Comparison of ENCODE assay signal across 9 mouse cellular contexts in genomic region chr9:14379769-14380385, GRCm38 (mm10). TPM values are rescaled to one million over a fixed set of nuclear protein-coding genes. Genes with fewer than 3 reads are reported as not detected.
DNase-seq lines count a peak whose midpoint lies in the region; ATAC-seq and TF ChIP-seq lines count a peak whose summit lies in the region.
"Had no signal": no experiment of that assay in that cellular context is flagged by ENCODE, and none has a peak within 500 bp of the region (broad histone marks: within the 10 kb centered on the region; RNA-seq: fewer than 3 reads in every experiment).

No protein-coding gene starts in this region.

- no peak for ATAC-seq in kidney, embryonic 14.5 days (ENCODE audit: low FRiP score, low TSS enrichment)
- ATAC-seq in midbrain, embryonic 11.5 days (ENCODE audit: low FRiP score) = no peak

- H3K9me3 ChIP-seq in kidney, embryonic 14.5 days (ENCODE audit: control insufficient read depth, low read length) = no peaks in the 10 kb centered on the region
- no peaks in the 10 kb centered on the region for H3K9me3 ChIP-seq in hindbrain, embryonic 10.5 days
- no peaks in the 10 kb centered on the region for H3K9me3 ChIP-seq in midbrain, embryonic 11.5 days (ENCODE audit: control insufficient read depth, low read length)

- H3K27me3 ChIP-seq in kidney, embryonic 14.5 days (ENCODE audit: control insufficient read depth, insufficient read depth, low read length) = no peaks in the 10 kb centered on the region
- peaks cover 20% of the 10 kb centered on the region for H3K27me3 ChIP-seq in hindbrain, embryonic 10.5 days (ENCODE audit: insufficient read depth, poor library complexity, severe bottlenecking)
- no peaks in the 10 kb centered on the region for H3K27me3 ChIP-seq in midbrain, embryonic 11.5 days (ENCODE audit: control insufficient read depth, insufficient read depth, low read length)
- H3K27me3 ChIP-seq: Patski had no signal

- peak overlapping the region; percentile 87 for H3K4me2 ChIP-seq in kidney, embryonic 14.5 days (replicated peaks; ENCODE audit: low read depth, low read length)
- H3K4me2 ChIP-seq in midbrain, embryonic 11.5 days = peak overlapping the region; percentile 92

- H3K9ac ChIP-seq in kidney, embryonic 14.5 days (ENCODE audit: low read depth, low read length) = peak overlapping the region; percentile 72
- H3K9ac ChIP-seq in midbrain, embryonic 11.5 days (ENCODE audit: low read length) = peak overlapping the region; percentile 81

- peak overlapping the region; percentile 71 for H3K4me3 ChIP-seq in kidney, embryonic 14.5 days (ENCODE audit: low read length)
- H3K4me3 ChIP-seq in bone marrow, adult 2 months (replicated peaks; ENCODE audit: control insufficient read depth, low read depth, low read length) = peak overlapping the region; percentile 98
- H3K4me3 ChIP-seq in hindbrain, embryonic 10.5 days = peak overlapping the region; percentile 68
- peak overlapping the region; percentile 63 for H3K4me3 ChIP-seq in midbrain, embryonic 11.5 days (ENCODE audit: low read depth, low read length)

- 26% methylated on average over 8 of the region's 8 CpGs for WGBS in kidney, embryonic 14.5 days
- WGBS in bone marrow, adult 2 months = 37% methylated on average over 8 of the region's 8 CpGs
- 27% methylated on average over 8 of the region's 8 CpGs for WGBS in hindbrain, embryonic 10.5 days
- 19% methylated on average over 8 of the region's 8 CpGs for WGBS in midbrain, embryonic 11.5 days

- DNase-seq in kidney, postnatal 14 days = no peak
- no peak for DNase-seq in hindbrain, embryonic 10.5 days (ENCODE audit: low spot score)
- DNase-seq in midbrain, embryonic 11.5 days (ENCODE audit: low spot score, missing footprints) = peak; percentile 91
- DNase-seq in layer of hippocampus, adult 9-10 months (ENCODE audit: low spot score) = no peak
- no peak for DNase-seq in urinary bladder, postnatal 4 days (ENCODE audit: low spot score in 2 of 2)
- DNase-seq in embryo, embryonic 10.5 days (ENCODE audit: low spot score) = no peak

- no peaks in the 10 kb centered on the region for H3K4me1 ChIP-seq in kidney, embryonic 14.5 days (ENCODE audit: control insufficient read depth, insufficient read depth, low read length)
- H3K4me1 ChIP-seq in bone marrow, adult 2 months (ENCODE audit: control insufficient read depth, insufficient read depth, low read length) = peaks cover 2% of the 10 kb centered on the region; the same call in 1 of the 2 replicates
- peaks cover 20% of the 10 kb centered on the region for H3K4me1 ChIP-seq in hindbrain, embryonic 10.5 days (replicated peaks)
- H3K4me1 ChIP-seq in midbrain, embryonic 11.5 days (ENCODE audit: control insufficient read depth, insufficient read depth, low read length) = peaks cover 5% of the 10 kb centered on the region

- TF ChIP-seq POLR2A in bone marrow, adult 2 months (IDR thresholded peaks at IDR 0.05; ENCODE audit: borderline replicate concordance, control insufficient read depth, low read depth, low read length) = no peak

- no peaks in the 10 kb centered on the region for H3K36me3 ChIP-seq in kidney, embryonic 14.5 days (ENCODE audit: control insufficient read depth, insufficient read depth, low read length)
- no peaks in the 10 kb centered on the region for H3K36me3 ChIP-seq in hindbrain, embryonic 10.5 days
- no peaks in the 10 kb centered on the region for H3K36me3 ChIP-seq in midbrain, embryonic 11.5 days (ENCODE audit: control insufficient read depth, insufficient read depth, low read length)

- no peak overlapping the region for H3K27ac ChIP-seq in kidney, embryonic 14.5 days (ENCODE audit: low read depth, low read length)
- H3K27ac ChIP-seq in bone marrow, adult 2 months (ENCODE audit: control insufficient read depth, insufficient read depth, low read depth, low read length, poor library complexity) = peak overlapping the region; percentile 91; the same call in 1 of the 2 replicates
- H3K27ac ChIP-seq in hindbrain, embryonic 10.5 days = peak overlapping the region; percentile 87
- H3K27ac ChIP-seq in midbrain, embryonic 11.5 days (ENCODE audit: low read depth, low read length) = no peak overlapping the region

- no peak for TF ChIP-seq CTCF in bone marrow, adult 2 months (IDR thresholded peaks at IDR 0.05; ENCODE audit: control insufficient read depth, insufficient read depth, low read length)

RNA-seq across cellular contexts. Expression of gene Endod1, which starts 1.4 kb away (rescaled TPM):
- polyA plus RNA-seq in kidney, embryonic 14.5 days (2014; fragmentation: Nextera tagmentation; extraction: Ambion mirVana) = 5.5 and 13.9 TPM in 2 replicates
- polyA plus RNA-seq in bone marrow, adult 2 months (2011; ENCODE audit: insufficient read depth, insufficient read length, low replicate concordance, missing spikeins) = 18.5 and 25.0 TPM in 2 replicates
- 7.1 and 7.4 TPM in 2 replicates for polyA plus RNA-seq in hindbrain, embryonic 10.5 days (2016; fragmentation: Nextera tagmentation; extraction: Ambion mirVana)
- 7.9 and 9.8 TPM in 2 replicates for polyA plus RNA-seq in midbrain, embryonic 11.5 days (2014; fragmentation: Nextera tagmentation; extraction: Ambion mirVana)

Comparison
In these comparisons a context has a peak if more than half of its experiments do, and no peak if none do; other contexts are left out.
1. H3K27ac ChIP-seq: peak in bone marrow, adult 2 months (single experiment) and hindbrain, embryonic 10.5 days (single experiment); none in kidney, embryonic 14.5 days (single experiment) and midbrain, embryonic 11.5 days (single experiment).
2. Peak in every context shown above with its lines, with median percentiles within 50 percentile points of each other: H3K4me3 ChIP-seq.